In genomic region chr7:99396994-99397659, GRCm38 (mm10) we compare ENCODE assay signal across 13 mouse cellular contexts. TPM values are rescaled to one million over a fixed set of nuclear protein-coding genes. Genes with fewer than 3 reads are reported as not detected.
A peak's percentile ranks its signal among the peaks of the same experiment; 100 is the strongest.
DNase-seq lines count a peak whose midpoint lies in the region; ATAC-seq and TF ChIP-seq lines count a peak whose summit lies in the region.
"Had no signal": no experiment of that assay in that cellular context is flagged by ENCODE, and none has a peak within 500 bp of the region (broad histone marks: within the 10 kb centered on the region; RNA-seq: fewer than 3 reads in every experiment).

No protein-coding gene starts in this region.

- DNase-seq in cerebellum, adult 11 months: peak; percentile 67
- no peak for DNase-seq in cerebellum, postnatal 4 days (ENCODE audit: low spot score in 2 of 2)
- DNase-seq in lung, adult 18-20 months: peak; percentile 47 to 67
- no peak for DNase-seq in lung, postnatal 0 days (ENCODE audit: low spot score)
- no peak for DNase-seq in gastrocnemius, postnatal 25 days
- DNase-seq in gastrocnemius, postnatal 10 days: no peak
- DNase-seq: kidney, postnatal 25 days; layer of hippocampus, postnatal 36 days; midbrain, embryonic 14.5 days had no signal

- no peak overlapping the region for H3K27ac ChIP-seq in lung, postnatal 0 days (ENCODE audit: low read length)
- peak overlapping the region; percentile 22; the same call in 1 of the 2 replicates for H3K27ac ChIP-seq in heart, embryonic 12.5 days (ENCODE audit: poor library complexity, severe bottlenecking)
- H3K27ac ChIP-seq in limb, embryonic 15.5 days: peak overlapping the region; percentile 22; the same call in 1 of the 2 replicates
- H3K27ac ChIP-seq: embryonic facial prominence, embryonic 12.5 days; limb, embryonic 13.5 days had no signal

- H3K4me1 ChIP-seq in lung, postnatal 0 days (ENCODE audit: insufficient read depth, low read depth, low read length): peaks cover 3% of the 10 kb centered on the region; the same call in 1 of the 2 replicates
- H3K4me1 ChIP-seq in heart, embryonic 12.5 days (replicated peaks): peaks cover 64% of the 10 kb centered on the region
- peaks cover 38% of the 10 kb centered on the region for H3K4me1 ChIP-seq in limb, embryonic 15.5 days

- no peak overlapping the region for H3K9ac ChIP-seq in lung, postnatal 0 days (replicated peaks; ENCODE audit: low read depth)
- no peak overlapping the region for H3K9ac ChIP-seq in heart, embryonic 12.5 days
- H3K9ac ChIP-seq in limb, embryonic 15.5 days: no peak overlapping the region
- H3K9ac ChIP-seq: embryonic facial prominence, embryonic 12.5 days; limb, embryonic 13.5 days had no signal

- no peak for ATAC-seq in lung, postnatal 0 days
- no peak for ATAC-seq in heart, embryonic 12.5 days (ENCODE audit: insufficient number of reproducible peaks, low FRiP score)
- no peak for ATAC-seq in limb, embryonic 15.5 days (ENCODE audit: insufficient number of reproducible peaks, low FRiP score, low TSS enrichment, low read depth)

- no peak overlapping the region for H3K4me3 ChIP-seq in lung, postnatal 0 days (ENCODE audit: low read depth, low read length)
- H3K4me3 ChIP-seq in heart, embryonic 12.5 days: no peak overlapping the region
- H3K4me3 ChIP-seq in limb, embryonic 15.5 days: no peak overlapping the region
- H3K4me3 ChIP-seq: embryonic facial prominence, embryonic 12.5 days; limb, embryonic 13.5 days had no signal

- no peaks in the 10 kb centered on the region for H3K27me3 ChIP-seq in lung, postnatal 0 days (replicated peaks; ENCODE audit: insufficient read depth, low read length)
- no peaks in the 10 kb centered on the region for H3K27me3 ChIP-seq in heart, embryonic 12.5 days (replicated peaks)
- H3K27me3 ChIP-seq in limb, embryonic 15.5 days: no peaks in the 10 kb centered on the region
- H3K27me3 ChIP-seq: embryonic facial prominence, embryonic 12.5 days; limb, embryonic 13.5 days had no signal

- WGBS in lung, postnatal 0 days: 60% methylated on average over 11 of the region's 11 CpGs
- WGBS in heart, embryonic 12.5 days: 60% methylated on average over 11 of the region's 11 CpGs
- WGBS in limb, embryonic 15.5 days: 81% methylated on average over 11 of the region's 11 CpGs

- H3K9me3 ChIP-seq in lung, postnatal 0 days (ENCODE audit: low read length): no peaks in the 10 kb centered on the region
- H3K9me3 ChIP-seq in heart, embryonic 12.5 days (replicated peaks): no peaks in the 10 kb centered on the region
- H3K9me3 ChIP-seq in limb, embryonic 15.5 days: no peaks in the 10 kb centered on the region
- H3K9me3 ChIP-seq: embryonic facial prominence, embryonic 12.5 days; limb, embryonic 13.5 days had no signal

- TF ChIP-seq EP300 in lung, postnatal 0 days (IDR thresholded peaks at IDR 0.05): no peak

- H3K4me2 ChIP-seq in lung, postnatal 0 days (replicated peaks; ENCODE audit: low read depth, low read length): no peak overlapping the region
- no peak overlapping the region for H3K4me2 ChIP-seq in heart, embryonic 12.5 days
- H3K4me2 ChIP-seq in limb, embryonic 15.5 days: no peak overlapping the region
- H3K4me2 ChIP-seq: embryonic facial prominence, embryonic 12.5 days; limb, embryonic 13.5 days had no signal

- H3K36me3 ChIP-seq in lung, postnatal 0 days (ENCODE audit: insufficient read depth, low read length): peaks cover 2% of the 10 kb centered on the region; the same call in 1 of the 2 replicates
- peaks cover 35% of the 10 kb centered on the region for H3K36me3 ChIP-seq in heart, embryonic 12.5 days
- no peaks in the 10 kb centered on the region for H3K36me3 ChIP-seq in limb, embryonic 15.5 days
- H3K36me3 ChIP-seq: limb, embryonic 13.5 days had no signal

- no peak for TF ChIP-seq CTCF in lung, postnatal 0 days (IDR thresholded peaks at IDR 0.05)

RNA-seq across cellular contexts. Expression of gene Gdpd5, which starts 15.9 kb away (rescaled TPM):
- polyA plus RNA-seq in lung, postnatal 0 days (2015; fragmentation: Nextera tagmentation; extraction: Ambion mirVana): 18.7 and 18.8 TPM in 2 replicates
- 28.5 and 28.8 TPM in 2 replicates for polyA plus RNA-seq in heart, embryonic 12.5 days (2016; fragmentation: Nextera tagmentation; extraction: Ambion mirVana)
- 13.8 and 15.9 TPM in 2 replicates for polyA plus RNA-seq in limb, embryonic 15.5 days (2015; fragmentation: Nextera tagmentation; extraction: Ambion mirVana)
- 1 to 10 TPM; 2.6 to 3.0 TPM for total RNA-seq in gastrocnemius, postnatal 25 days (2021)
- total RNA-seq in gastrocnemius, postnatal 10 days (2021): 1 to 10 TPM; 8.2 to 9.8 TPM

RNA-seq across cellular contexts. Expression of gene Serpinh1, which starts 44.1 kb away (rescaled TPM):
- polyA plus RNA-seq in lung, postnatal 0 days (2015; fragmentation: Nextera tagmentation; extraction: Ambion mirVana): 579 and 666 TPM in 2 replicates
- polyA plus RNA-seq in heart, embryonic 12.5 days (2016; fragmentation: Nextera tagmentation; extraction: Ambion mirVana): 1,302 and 1,316 TPM in 2 replicates
- 2,485 and 2,692 TPM in 2 replicates for polyA plus RNA-seq in limb, embryonic 15.5 days (2015; fragmentation: Nextera tagmentation; extraction: Ambion mirVana)
- total RNA-seq in gastrocnemius, postnatal 25 days (2021): 100 to 1,000 TPM; 123 to 166 TPM
- total RNA-seq in gastrocnemius, postnatal 10 days (2021): 100 to 1,000 TPM; 292 to 416 TPM

Comparison
In these comparisons a context has a peak if more than half of its experiments do, and no peak if none do; other contexts are left out.
1. DNase-seq: peak in cerebellum, adult 11 months (single experiment) and lung, adult 18-20 months (2 of 2); none in cerebellum, postnatal 4 days (0 of 2), lung, postnatal 0 days (single experiment), gastrocnemius, postnatal 25 days (single experiment) and gastrocnemius, postnatal 10 days (single experiment).